Mouse (Mus musculus) small intestine, adult 2 months (tissue): ENCODE measurements around the gene Pno1.

ENCODE experiments used
- CTCF ChIP-seq: fragments of 200-500 bp; IDR thresholded peaks from 2 replicates; pipeline ENCODE4 v1.5.1; 2012; ENCODE audit warnings: low read depth, mild to moderate bottlenecking, control low read depth, inconsistent platforms, low read length, moderate library complexity, mixed read lengths; ENCODE audit not compliant: insufficient replicate concordance, insufficient read length; ENCODE audit errors: extremely low read depth
- POLR2A ChIP-seq: fragments of 200-500 bp; IDR thresholded peaks from 2 replicates; pipeline ENCODE4 v1.6.1; 2012; ENCODE audit warnings: low read depth, mild to moderate bottlenecking, control low read depth, inconsistent platforms, low read length, moderate library complexity

GRCm38 (mm10) chr11:17221126-17221525, 9.8 kb upstream of the Pno1 start:
- TF ChIP-seq POLR2A (no peak), CTCF (no peak)
